Mouse (Mus musculus): ENCODE results near the gene 4930407I10Rik. TPM values are rescaled to one million over a fixed set of nuclear protein-coding genes. Genes with fewer than 3 reads are reported as not detected.

The 4930407I10Rik gene
- polyA plus RNA-seq (2015; fragmentation: Illumina TruSeq; extraction: RNeasy Lipid Tissue Mini Kit (QIAGEN cat#74804); ENCODE audit: low read depth, low replicate concordance), result not detected

GRCm38 (mm10) chr15:82058719-82059201 is at the start of gene 4930407I10Rik:
Gene 4930407I10Rik, plus strand, starts transcription at chr15:82059151.

GRCm38 (mm10) chr15:82033762-82034161 is 25.2 kb upstream of the 4930407I10Rik start, which contains the start of gene Desi1:
Gene Desi1, minus strand, starts transcription at chr15:82033862.

GRCm38 (mm10) chr15:82047080-82047883 is 11.7 kb upstream of the 4930407I10Rik start, which contains the start of gene Snu13:
Gene Snu13, minus strand, starts transcription at chr15:82047598.

GRCm38 (mm10) chr15:82069898-82070297 is 10.9 kb downstream of the 4930407I10Rik start, which contains the start of gene Mei1:
Gene Mei1, plus strand, starts transcription at chr15:82069996.

Other genes with a start within 250 kb of the 4930407I10Rik start
- 12.8 TPM for gene Tob2, start 200.4 kb upstream of the 4930407I10Rik start, polyA plus RNA-seq (2015; fragmentation: Illumina TruSeq; extraction: RNeasy Lipid Tissue Mini Kit (QIAGEN cat#74804); ENCODE audit: low read depth, low replicate concordance)
- gene Phf5a, start 187.2 kb upstream of the 4930407I10Rik start, polyA plus RNA-seq (2015; fragmentation: Illumina TruSeq; extraction: RNeasy Lipid Tissue Mini Kit (QIAGEN cat#74804); ENCODE audit: low read depth, low replicate concordance), result 53.3 TPM
- gene Aco2, start 186.8 kb upstream of the 4930407I10Rik start, polyA plus RNA-seq (2015; fragmentation: Illumina TruSeq; extraction: RNeasy Lipid Tissue Mini Kit (QIAGEN cat#74804); ENCODE audit: low read depth, low replicate concordance), result 459 TPM
- gene Polr3h, start 132.9 kb upstream of the 4930407I10Rik start, polyA plus RNA-seq (2015; fragmentation: Illumina TruSeq; extraction: RNeasy Lipid Tissue Mini Kit (QIAGEN cat#74804); ENCODE audit: low read depth, low replicate concordance), result 55.3 TPM
- gene Csdc2, start 122.4 kb upstream of the 4930407I10Rik start, polyA plus RNA-seq (2015; fragmentation: Illumina TruSeq; extraction: RNeasy Lipid Tissue Mini Kit (QIAGEN cat#74804); ENCODE audit: low read depth, low replicate concordance), result 101 TPM
- gene Pmm1, start 98.2 kb upstream of the 4930407I10Rik start, polyA plus RNA-seq (2015; fragmentation: Illumina TruSeq; extraction: RNeasy Lipid Tissue Mini Kit (QIAGEN cat#74804); ENCODE audit: low read depth, low replicate concordance), result 214 TPM
- not detected for gene 1700029P11Rik, start 78.6 kb upstream of the 4930407I10Rik start, polyA plus RNA-seq (2015; fragmentation: Illumina TruSeq; extraction: RNeasy Lipid Tissue Mini Kit (QIAGEN cat#74804); ENCODE audit: low read depth, low replicate concordance)
- 28.4 TPM for gene Xrcc6, start 71.3 kb upstream of the 4930407I10Rik start, polyA plus RNA-seq (2015; fragmentation: Illumina TruSeq; extraction: RNeasy Lipid Tissue Mini Kit (QIAGEN cat#74804); ENCODE audit: low read depth, low replicate concordance)
- 118 TPM for gene Desi1, start 25.3 kb upstream of the 4930407I10Rik start, polyA plus RNA-seq (2015; fragmentation: Illumina TruSeq; extraction: RNeasy Lipid Tissue Mini Kit (QIAGEN cat#74804); ENCODE audit: low read depth, low replicate concordance)
- gene Snu13, start 11.6 kb upstream of the 4930407I10Rik start, polyA plus RNA-seq (2015; fragmentation: Illumina TruSeq; extraction: RNeasy Lipid Tissue Mini Kit (QIAGEN cat#74804); ENCODE audit: low read depth, low replicate concordance), result 244 TPM
- 2.7 TPM for gene Mei1, start 10.8 kb downstream of the 4930407I10Rik start, polyA plus RNA-seq (2015; fragmentation: Illumina TruSeq; extraction: RNeasy Lipid Tissue Mini Kit (QIAGEN cat#74804); ENCODE audit: low read depth, low replicate concordance)
- gene Ccdc134, start 68.8 kb downstream of the 4930407I10Rik start, polyA plus RNA-seq (2015; fragmentation: Illumina TruSeq; extraction: RNeasy Lipid Tissue Mini Kit (QIAGEN cat#74804); ENCODE audit: low read depth, low replicate concordance), result 12.6 TPM
- gene Srebf2, start 88.0 kb downstream of the 4930407I10Rik start, polyA plus RNA-seq (2015; fragmentation: Illumina TruSeq; extraction: RNeasy Lipid Tissue Mini Kit (QIAGEN cat#74804); ENCODE audit: low read depth, low replicate concordance), result 117 TPM
- gene Shisa8, start 153.7 kb downstream of the 4930407I10Rik start, polyA plus RNA-seq (2015; fragmentation: Illumina TruSeq; extraction: RNeasy Lipid Tissue Mini Kit (QIAGEN cat#74804); ENCODE audit: low read depth, low replicate concordance), result 1.4 TPM
- gene Tnfrsf13c, start 165.2 kb downstream of the 4930407I10Rik start, polyA plus RNA-seq (2015; fragmentation: Illumina TruSeq; extraction: RNeasy Lipid Tissue Mini Kit (QIAGEN cat#74804); ENCODE audit: low read depth, low replicate concordance), result 0.34 TPM
- 3.3 TPM for gene Cenpm, start 185.6 kb downstream of the 4930407I10Rik start, polyA plus RNA-seq (2015; fragmentation: Illumina TruSeq; extraction: RNeasy Lipid Tissue Mini Kit (QIAGEN cat#74804); ENCODE audit: low read depth, low replicate concordance)
- 125 TPM for gene 1500009C09Rik, start 193.2 kb downstream of the 4930407I10Rik start, polyA plus RNA-seq (2015; fragmentation: Illumina TruSeq; extraction: RNeasy Lipid Tissue Mini Kit (QIAGEN cat#74804); ENCODE audit: low read depth, low replicate concordance)
- 440 TPM for gene Sept3, start 215.7 kb downstream of the 4930407I10Rik start, polyA plus RNA-seq (2015; fragmentation: Illumina TruSeq; extraction: RNeasy Lipid Tissue Mini Kit (QIAGEN cat#74804); ENCODE audit: low read depth, low replicate concordance)
- not detected for gene Wbp2nl, start 239.8 kb downstream of the 4930407I10Rik start, polyA plus RNA-seq (2015; fragmentation: Illumina TruSeq; extraction: RNeasy Lipid Tissue Mini Kit (QIAGEN cat#74804); ENCODE audit: low read depth, low replicate concordance)